Mouse (Mus musculus) lung, postnatal 4 days (tissue): Measurements from ENCODE around the gene Cytip.

ENCODE experiments used
- DNase-seq, 2 experiments: peaks; one replicate each; pipeline ENCODE4 v3.0.0; 2021

Cytip gene

GRCm38 (mm10) chr2:58195346-58195745 is at the start of gene Cytip:
Gene Cytip, minus strand, starts transcription at chr2:58195532.
- peak; percentile 25 to 58 for DNase-seq

GRCm38 (mm10) chr2:58240639-58241038 is 45.3 kb upstream of the Cytip start:
- no peak for DNase-seq

- DNase-seq, result no peak
Measured at GRCm38 (mm10) chr2:58237487-58237886, 42.2 kb upstream of the Cytip start.

GRCm38 (mm10) chr2:58199442-58199841 is 4.1 kb upstream of the Cytip start:
- DNase-seq, result peak; percentile 42 to 73

- DNase-seq, result no peak
Measured at GRCm38 (mm10) chr2:58196880-58197279, 1.5 kb upstream of the Cytip start.

DNA sequence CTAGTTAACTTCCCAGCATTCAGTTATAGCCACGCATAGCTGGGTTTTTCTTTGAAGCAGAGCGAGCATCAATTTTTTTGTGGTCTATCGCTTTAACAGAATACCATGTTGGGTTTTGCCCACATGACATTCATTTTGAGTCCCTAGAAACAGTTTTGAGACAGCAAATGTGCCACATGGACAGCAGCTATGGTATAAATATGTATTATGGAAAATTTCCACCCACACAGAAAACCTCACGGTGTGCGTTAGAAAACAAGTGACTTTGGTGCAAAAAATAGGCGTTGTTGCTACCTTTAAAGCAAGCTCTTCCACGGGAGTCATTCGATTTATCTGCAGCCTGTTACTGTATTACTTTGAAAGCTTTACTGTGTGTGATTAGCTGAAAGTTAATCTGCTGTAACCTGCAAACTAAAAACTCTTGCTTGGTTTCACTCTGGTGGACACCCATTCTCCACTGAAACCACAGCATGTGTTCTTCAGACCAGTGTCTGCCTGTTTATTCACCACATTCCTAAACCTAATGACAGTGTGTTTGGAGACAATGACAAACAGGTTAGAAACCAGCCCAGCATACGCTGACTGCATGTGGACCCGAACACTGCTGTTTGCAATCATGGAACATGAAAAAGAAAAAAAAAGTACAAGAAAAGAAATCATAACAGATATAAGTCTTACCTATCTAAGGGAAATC is 763 bp downstream of the Cytip start:
- DNase-seq, result no peak

DNA sequence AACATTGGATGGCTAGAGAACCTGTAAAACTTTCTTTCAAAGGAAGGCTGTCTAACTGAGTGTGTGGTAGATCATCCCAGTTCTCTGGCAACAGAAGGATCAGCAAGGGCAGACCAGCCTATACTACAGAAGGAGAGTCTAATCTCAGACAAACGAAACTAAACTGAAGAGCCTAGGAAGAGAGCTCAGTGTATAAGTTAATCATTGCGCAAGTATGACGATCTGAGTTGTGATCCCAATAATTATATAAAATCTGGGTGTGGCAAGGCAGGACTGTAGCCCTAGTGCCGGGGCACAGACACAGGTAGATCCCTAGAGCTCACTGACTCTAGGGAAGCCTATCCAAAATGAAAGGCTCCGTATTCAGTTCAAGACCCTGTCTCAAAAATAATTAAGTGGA is 3.2 kb downstream of the Cytip start:
- no peak for DNase-seq

DNA sequence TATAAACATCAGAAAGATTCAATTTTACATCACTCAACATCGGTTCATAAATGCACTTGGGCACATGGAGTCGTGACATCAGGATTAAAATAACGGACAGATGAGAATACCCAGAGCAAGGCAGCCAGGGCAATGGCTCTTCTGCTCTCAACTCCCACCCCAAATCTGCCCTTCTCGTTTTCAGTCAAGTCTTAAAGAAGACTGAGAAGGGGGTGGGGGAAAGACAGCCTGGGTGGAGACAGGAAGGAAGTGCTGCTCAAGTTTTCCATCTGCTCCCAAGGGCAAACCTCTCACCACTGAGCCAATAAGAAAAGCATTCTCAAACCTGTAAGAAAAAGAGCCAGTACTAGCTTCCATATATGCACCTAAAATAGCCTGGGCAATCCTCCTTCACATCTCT is 5.8 kb downstream of the Cytip start:
- no peak for DNase-seq

- no peak for DNase-seq
Measured at GRCm38 (mm10) chr2:58188903-58189302, 6.4 kb downstream of the Cytip start.

DNA sequence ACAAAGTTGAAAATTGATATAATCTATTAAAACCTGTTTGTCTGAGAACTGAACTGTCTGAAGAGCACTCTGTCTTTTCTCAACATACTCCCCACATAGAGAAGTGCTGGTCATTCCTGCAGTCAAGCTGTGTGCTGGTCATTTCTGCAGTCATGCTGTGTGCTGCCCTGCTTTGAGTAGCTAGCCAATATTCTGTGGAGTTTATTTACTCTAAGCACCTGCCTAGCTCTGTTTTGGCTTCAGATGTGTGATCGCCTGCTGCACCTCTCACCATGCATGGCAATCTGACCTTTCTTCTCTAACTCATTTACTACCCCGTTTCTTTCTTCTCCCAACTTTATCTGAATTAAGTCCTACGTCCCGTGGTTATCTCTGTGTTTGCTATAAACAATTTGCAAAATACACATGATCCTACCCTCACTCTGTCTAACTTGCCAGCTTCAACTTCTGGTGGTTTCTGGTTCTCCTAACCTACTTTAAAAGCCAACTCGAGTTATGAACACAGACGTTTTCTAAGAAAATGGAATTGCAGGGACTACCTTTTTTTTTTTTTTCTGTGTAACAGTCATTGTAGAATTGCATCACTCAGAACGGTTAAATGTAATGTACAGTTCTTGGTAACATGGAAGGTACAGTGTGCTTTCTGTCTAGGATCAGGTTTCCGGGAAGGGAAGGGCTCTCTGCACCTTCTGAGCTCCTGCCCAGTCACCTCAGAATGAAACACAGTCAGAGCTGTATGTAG is 7.9 kb downstream of the Cytip start:
- DNase-seq, result no peak

DNA sequence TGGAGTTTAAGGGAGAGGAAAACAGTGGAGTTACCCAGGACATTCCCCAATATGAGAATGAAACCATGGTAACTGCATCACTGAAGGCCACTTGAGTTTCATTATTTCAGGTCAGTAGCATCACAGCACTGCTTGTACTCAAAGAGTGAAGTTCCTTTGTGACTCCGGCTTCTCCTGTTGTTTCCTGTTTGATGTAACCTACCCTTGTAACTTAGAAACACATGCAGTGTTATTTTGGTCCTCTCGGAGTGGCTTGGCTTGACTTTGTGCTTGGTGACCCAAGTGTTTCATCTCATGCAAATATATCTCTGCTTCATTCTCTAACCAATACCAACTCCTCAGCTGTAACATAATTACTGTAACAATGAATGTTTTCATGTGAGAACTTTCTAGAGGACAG is 11.1 kb downstream of the Cytip start:
- DNase-seq, result no peak

GRCm38 (mm10) chr2:58183658-58184057 is 11.7 kb downstream of the Cytip start:
- peak in 1 of 2 experiments; percentile 35 for DNase-seq

DNA sequence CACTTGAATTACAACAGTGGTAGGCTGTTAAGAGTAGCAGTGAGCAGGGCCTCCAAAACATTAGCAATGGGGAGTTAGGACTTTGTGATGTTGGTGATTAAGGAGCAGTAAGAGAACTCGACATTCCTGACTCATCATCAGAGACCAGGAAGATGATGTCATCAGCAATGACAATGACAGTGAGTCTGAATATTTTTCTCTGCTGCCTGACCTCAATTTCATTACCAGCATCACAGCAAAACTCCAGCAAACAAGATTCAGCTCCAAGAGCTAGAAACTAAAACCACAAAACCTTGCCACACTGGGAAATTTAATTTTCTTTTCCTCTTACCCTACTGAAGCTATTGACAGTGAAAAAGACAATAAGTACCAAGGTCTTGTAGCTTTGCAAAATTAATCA is 14.6 kb downstream of the Cytip start:
- DNase-seq, result no peak

DNA sequence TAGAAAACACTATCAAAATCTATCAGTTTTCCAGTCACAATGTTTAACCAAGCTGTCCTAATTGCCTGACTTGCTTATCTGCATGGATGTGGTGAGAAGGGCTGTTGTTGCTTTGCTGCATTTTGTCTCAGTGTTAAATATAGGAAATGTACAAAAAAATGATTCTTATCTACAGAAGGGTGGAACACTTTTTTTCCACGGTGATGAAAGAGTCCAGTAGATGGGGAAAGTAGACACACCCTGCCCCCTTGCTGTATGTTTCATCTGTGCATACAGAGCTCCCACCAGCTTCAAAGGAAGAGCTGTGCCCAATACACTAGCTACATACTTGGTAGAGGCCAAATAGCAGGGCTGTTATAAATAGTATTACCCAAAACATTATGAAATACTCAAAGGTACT is 16.3 kb downstream of the Cytip start:
- no peak for DNase-seq

DNA sequence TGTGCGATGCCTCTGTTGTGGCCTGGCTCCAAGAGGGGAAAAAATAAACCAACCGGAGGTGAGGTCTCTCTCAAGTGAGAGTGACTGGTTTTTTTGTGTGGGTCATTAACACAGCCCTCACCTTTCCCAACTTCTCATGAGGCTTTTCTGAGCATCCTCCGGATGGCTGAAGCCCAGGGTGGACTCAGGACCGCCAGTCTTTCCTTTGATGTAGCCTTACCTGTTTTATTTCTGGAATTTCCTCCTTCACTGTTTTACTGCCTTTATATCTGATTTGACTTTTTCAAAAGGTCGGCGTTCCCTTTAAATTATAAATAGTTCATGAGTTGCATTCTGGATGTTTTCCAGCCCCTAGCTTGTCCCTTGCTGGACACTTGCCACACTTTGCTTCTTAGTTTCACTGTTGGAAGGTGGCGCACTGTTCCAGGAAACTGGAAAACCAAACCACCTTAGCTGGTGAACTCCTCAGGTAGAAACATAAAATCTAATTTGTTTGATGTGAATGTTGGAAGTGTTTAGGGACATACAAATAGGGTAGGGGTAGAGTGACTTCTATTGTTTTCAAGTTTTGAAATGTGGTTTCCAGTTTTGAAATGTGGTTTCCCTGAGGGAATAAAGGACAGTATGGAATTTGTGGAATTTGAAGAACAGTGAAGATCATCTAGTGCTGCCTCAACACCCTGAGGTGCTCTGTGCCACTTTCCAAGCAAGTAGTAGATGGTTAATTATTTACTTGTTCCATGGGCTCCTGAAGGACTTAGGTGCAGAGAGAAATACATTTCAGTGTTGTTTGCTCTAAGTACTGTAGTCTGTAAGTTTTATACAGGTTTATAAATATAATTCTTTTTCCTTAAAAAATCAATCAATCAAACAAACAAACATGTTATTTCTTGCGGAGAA is 19.7 kb downstream of the Cytip start:
- DNase-seq, result peak; percentile 29 to 47

GRCm38 (mm10) chr2:58174476-58175286 is 20.7 kb downstream of the Cytip start:
- no peak for DNase-seq

DNA sequence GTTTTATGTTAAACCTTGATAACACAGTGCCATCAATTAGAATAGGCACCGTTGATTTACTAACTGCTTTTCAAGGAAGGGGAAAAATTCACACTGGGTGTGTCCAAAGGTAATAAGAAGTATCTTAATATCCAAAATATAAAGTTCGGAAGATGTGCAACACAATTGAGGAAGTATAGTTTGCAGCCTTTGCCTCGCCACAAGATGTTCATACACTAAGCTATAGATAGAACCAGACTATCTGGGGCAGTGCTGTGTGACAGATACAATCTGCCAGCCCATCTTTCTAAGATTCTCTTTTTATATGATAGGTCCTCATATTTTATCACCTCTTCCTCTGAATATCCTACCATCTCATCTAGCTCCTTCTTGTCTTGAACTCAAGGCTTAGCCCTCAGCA is 22.4 kb downstream of the Cytip start:
- DNase-seq, result no peak

GRCm38 (mm10) chr2:58169173-58169572 is 26.2 kb downstream of the Cytip start:
- no peak for DNase-seq

DNA sequence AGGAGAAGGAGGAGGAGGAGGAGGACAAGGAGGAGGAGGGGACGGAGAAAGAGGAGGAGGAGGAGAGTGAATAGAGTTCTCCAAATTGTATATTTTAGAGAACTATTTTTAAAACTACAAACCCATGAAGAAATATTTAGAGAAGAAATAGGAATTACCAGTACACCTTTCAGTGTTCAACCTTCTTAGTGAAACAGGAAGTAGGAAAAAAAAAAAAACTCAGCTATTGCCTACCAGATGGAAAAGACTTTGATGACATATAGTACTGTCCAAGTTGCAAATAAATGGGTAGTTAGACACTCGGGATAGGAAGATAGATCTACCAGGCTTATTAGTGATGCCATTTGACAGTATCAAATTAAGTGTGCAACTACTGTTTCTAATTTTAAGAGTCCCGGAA is 27.7 kb downstream of the Cytip start:
- DNase-seq, result no peak

GRCm38 (mm10) chr2:58166764-58167163 is 28.6 kb downstream of the Cytip start:
- DNase-seq, result no peak

GRCm38 (mm10) chr2:58163457-58164181 is 31.7 kb downstream of the Cytip start:
- DNase-seq, result peak; percentile 27 to 35

GRCm38 (mm10) chr2:58161813-58162212 is 33.5 kb downstream of the Cytip start:
- DNase-seq, result no peak
